In the genomic region with DNA sequence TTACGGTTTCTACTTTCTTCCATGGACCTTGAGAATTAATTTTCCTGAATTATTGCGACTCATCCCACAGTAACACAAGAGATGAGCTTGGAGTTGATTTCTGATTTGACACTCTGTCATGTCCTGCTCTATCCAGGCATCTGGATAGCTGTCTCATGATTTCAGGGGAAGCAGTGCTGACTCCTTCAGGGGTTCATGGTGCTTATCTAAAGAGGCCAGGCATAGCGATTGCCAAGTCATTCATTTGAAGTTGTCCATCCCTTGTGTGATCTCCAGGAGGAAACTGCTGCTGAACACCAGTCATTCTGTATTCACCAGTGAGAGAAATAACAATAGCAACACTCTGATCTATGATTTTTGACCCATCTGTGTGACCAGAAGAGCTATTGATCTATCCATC, we compare ENCODE assay signal across 20 mouse cellular contexts.
"Had no signal": no experiment of that assay in that cellular context is flagged by ENCODE, and none has a peak within 500 bp of the region (broad histone marks: within the 10 kb centered on the region; RNA-seq: fewer than 3 reads in every experiment).

No protein-coding gene starts in this region.

- H3K4me3 ChIP-seq: kidney, embryonic 15.5 days; left cerebral cortex, adult 2 months; megakaryocyte, embryonic 14.5 days; midbrain, embryonic 12.5 days; myocyte; neural tube, embryonic 13.5 days had no signal

- H3K4me2 ChIP-seq: kidney, embryonic 15.5 days; liver, embryonic 11.5 days; lung, embryonic 14.5 days; midbrain, embryonic 12.5 days; neural tube, embryonic 13.5 days had no signal

- H3K27ac ChIP-seq: kidney, embryonic 15.5 days; left cerebral cortex, adult 2 months; macrophage; midbrain, embryonic 12.5 days; neural tube, embryonic 13.5 days had no signal

- H3K36me3 ChIP-seq: kidney, embryonic 15.5 days; midbrain, embryonic 12.5 days; neural tube, embryonic 13.5 days had no signal

- H3K4me1 ChIP-seq: kidney, embryonic 15.5 days; midbrain, embryonic 12.5 days; neural tube, embryonic 13.5 days had no signal

- H3K9ac ChIP-seq: kidney, embryonic 15.5 days; lung, embryonic 14.5 days; midbrain, embryonic 12.5 days; neural tube, embryonic 13.5 days had no signal

- ATAC-seq: lung, postnatal 0 days; midbrain, embryonic 16.5 days had no signal

- H3K27me3 ChIP-seq: kidney, embryonic 15.5 days; megakaryocyte, embryonic 14.5 days; midbrain, embryonic 12.5 days; neural tube, embryonic 13.5 days had no signal

- H3K9me3 ChIP-seq: kidney, embryonic 15.5 days; midbrain, embryonic 12.5 days; neural tube, embryonic 13.5 days had no signal

- DNase-seq: kidney, adult 11 months; kidney, adult 8-10 months; kidney, postnatal 10 days; kidney, postnatal 36 days; layer of hippocampus, postnatal 36 days; lung, embryonic 14.5 days; retina, postnatal 1 day; right cerebral cortex, postnatal 25 days; thymus, adult 18-20 months; thymus, postnatal 36 days had no signal
